Mouse (Mus musculus) E14TG2a.4 (cell line): ENCODE results near the gene Arhgap8.

Experiments
- CTCF ChIP-seq: conservative IDR thresholded peaks from 2 replicates; pipeline ENCODE4 v1.5.1; 2014; ENCODE audit warnings: low read length
- NANOG ChIP-seq: IDR thresholded peaks from 2 replicates; pipeline ENCODE4 v1.6.1; 2014; ENCODE audit warnings: borderline replicate concordance, low read length, mixed read lengths

- no peak for TF ChIP-seq CTCF
- no peak for TF ChIP-seq NANOG
Observed at GRCm38 (mm10) chr15:84736346-84736993, 16.6 kb downstream of the Arhgap8 start.
